Mouse (Mus musculus) inflammation-experienced regulatory T-cells, adult 6 months (primary cell): ENCODE results near the gene Ppp2r2d. TPM values are rescaled to one million over a fixed set of nuclear protein-coding genes. Genes with fewer than 3 reads are reported as not detected.

ENCODE experiments used
- ATAC-seq: one replicate; pipeline ENCODE4 v1.8.0; 2017
- polyA plus RNA-seq, 3 experiments: library from polyadenylated mRNA; unstranded; fragments of 100-300 nt; shearing (Covaris generic); gene quantifications; one replicate each; pipeline ENCODE4 v1.2.1; 2017

Ppp2r2d gene
- 10 to 100 TPM; 15.2 to 17.5 (median 16.9) TPM for polyA plus RNA-seq

DNA sequence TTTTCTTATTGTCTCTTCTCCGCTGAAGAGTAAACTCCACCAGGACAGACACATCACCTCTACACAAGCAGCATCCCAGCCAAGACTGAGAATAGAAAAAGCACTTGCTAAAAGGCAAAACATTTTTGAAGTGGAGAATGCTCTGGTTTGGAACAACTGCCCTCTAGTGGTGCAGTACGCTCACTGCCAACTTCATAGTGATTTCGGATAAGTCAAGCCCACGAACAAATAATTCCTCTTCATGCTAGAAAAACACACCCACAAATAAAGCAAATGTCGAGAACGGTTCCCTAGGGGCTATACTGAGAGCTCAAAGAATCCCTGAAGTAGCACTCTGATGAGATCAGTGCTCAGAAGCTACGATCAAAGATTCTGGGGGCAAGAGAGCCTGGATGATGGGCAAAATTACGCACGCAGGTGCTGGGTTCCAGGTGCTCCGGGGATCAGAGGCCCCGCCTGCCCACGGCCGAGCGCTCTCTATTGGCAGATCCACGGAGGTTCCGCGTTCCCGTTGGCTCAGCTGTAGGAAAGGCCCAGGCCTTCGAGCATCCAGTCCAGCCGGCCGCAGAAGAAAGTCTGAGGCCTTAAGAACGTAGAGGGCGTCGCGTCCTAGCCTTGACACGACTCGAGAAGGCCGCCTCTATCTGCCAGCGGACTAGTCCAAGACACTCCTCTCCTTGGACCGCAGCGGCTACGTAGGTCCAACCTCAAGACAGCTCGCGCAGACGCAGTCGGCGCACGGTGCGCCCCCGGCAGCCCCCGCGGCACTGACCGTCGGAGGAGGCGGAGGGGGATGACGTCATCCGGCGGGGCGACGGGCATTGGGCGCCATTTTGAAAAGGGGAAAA lies at the start of gene Ppp2r2d, which contains the start of gene Mapk1ip1:
TSS of gene Ppp2r2d (plus strand) at position 536 of the 848 bp plus-strand sequence.
TSS of gene Mapk1ip1 (minus strand) at position 730 of the 848 bp plus-strand sequence.
- ATAC-seq, result peak; percentile 78

- no peak for ATAC-seq
Observed at GRCm38 (mm10) chr7:138803386-138803785, 42.5 kb upstream of the Ppp2r2d start.

- ATAC-seq, result no peak
Observed at GRCm38 (mm10) chr7:138807146-138807545, 38.7 kb upstream of the Ppp2r2d start.

DNA sequence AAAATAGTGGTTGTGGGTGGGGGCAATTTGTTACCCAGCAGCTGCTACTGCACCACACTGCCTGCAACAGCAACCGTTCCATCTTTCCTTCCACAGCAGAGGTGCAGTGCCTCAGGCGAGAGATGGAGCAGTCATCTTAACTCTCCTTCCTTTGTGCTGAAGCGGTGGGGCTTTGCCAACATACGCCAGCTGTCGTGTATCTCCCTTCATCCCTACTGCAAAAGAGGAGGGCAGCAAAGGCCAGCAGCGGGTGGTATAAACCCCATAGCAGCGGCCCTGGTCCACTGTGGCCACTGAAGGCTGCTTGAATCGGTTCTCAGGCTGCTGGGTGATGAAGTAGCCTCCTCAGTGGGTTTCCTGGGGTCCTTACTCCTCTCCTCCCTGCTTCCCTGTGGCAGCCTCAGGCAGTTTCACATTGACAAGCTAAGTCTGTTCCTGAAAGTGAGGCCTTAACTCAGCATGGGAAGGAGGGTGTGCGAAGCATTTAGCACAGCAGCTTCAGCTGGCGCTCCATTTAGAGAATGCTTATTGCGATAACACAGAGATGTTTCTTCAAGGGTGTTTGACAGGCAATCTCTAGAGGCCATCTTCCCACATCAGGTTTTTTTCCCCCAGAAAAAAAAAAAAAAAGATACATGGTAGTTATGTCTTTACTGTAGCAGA lies 32.5 kb upstream of the Ppp2r2d start:
- ATAC-seq, result no peak

GRCm38 (mm10) chr7:138818314-138818713 lies 27.6 kb upstream of the Ppp2r2d start:
- ATAC-seq, result no peak

- ATAC-seq, result no peak
Observed at GRCm38 (mm10) chr7:138824423-138824822, 21.5 kb upstream of the Ppp2r2d start.

GRCm38 (mm10) chr7:138824995-138825756 lies 20.7 kb upstream of the Ppp2r2d start:
- ATAC-seq, result no peak

GRCm38 (mm10) chr7:138827812-138828211 lies 18.1 kb upstream of the Ppp2r2d start:
- ATAC-seq, result peak; percentile 41

DNA sequence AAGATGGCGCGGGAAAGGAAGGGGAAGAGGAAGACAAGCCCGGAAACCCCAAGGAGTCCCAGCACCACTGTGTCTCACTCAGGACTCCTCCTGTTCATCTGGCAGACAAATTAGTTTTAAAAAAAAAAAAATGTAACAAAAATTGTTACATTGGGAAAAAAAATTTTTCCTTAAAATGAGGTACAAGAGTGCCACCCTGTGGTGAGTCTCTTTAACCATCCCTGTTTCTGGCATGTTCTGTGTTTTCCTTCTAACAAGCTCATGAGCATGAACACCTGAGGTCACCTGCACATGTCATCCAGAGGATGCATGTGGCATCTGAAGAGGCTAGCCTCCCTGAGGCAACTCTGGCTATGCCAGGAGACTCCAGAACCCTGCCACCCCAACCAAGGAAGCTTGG lies 10.9 kb upstream of the Ppp2r2d start:
- no peak for ATAC-seq

DNA sequence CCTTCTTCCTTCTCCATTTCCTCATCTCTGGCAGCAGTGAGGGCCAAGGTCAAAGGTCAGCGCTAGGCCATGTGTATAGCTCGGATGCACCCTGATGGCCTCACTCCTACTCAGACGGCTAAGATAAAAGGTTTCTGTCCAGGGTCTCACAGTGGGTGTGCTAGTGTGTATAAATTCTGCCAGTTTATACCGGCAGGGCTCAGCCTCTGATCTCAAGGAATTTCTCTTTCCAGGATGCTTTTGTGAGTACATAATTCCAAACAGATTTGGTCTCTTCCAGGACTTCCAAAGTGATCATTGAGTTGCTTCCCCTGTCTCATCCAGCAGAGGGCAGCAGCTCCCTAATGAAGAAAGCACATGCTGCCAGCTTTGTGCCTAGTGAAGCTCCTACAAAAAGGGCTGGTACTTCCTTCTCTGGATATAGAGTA lies 5.3 kb upstream of the Ppp2r2d start:
- no peak for ATAC-seq

DNA sequence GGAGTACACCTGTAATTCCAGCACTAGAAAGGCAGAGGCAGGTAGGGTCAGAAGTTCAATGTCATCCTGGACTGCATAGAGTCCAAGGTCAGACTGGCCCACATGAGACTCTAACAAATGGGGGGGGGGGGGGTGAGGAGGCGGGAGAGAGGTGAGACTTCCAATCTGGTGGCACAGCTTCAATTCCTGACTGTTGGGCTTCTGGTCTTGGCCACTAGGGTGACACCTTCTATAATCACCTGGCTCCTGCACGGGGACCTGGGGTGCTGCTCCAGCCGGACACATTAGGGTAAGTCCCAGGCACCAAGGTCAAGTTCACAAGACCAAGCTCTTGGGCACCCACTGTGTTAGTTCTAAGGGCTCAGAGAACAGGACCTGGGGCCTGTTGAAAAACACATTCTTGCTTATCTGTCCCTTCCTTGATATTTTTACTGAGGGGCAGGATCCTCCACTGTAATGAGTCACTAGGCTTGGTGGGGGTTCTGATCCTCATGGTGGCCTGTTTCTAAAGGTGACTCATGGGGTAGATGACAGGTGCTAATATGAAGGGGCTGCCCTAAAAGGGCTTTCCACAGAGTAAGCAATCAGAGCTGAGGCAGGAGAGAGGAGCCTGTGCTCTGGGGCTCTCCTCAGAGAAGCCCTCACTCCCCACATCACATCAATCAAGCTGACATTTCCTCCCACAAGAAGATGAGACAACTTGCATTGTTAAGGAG lies 4.3 kb upstream of the Ppp2r2d start:
- ATAC-seq, result no peak

- ATAC-seq, result no peak
Observed at GRCm38 (mm10) chr7:138843421-138843820, 2.5 kb upstream of the Ppp2r2d start.

GRCm38 (mm10) chr7:138845111-138845510 lies 768 bp upstream of the Ppp2r2d start:
- ATAC-seq, result no peak

- ATAC-seq, result peak; percentile 6
Observed at GRCm38 (mm10) chr7:138846502-138846991, 668 bp downstream of the Ppp2r2d start.

GRCm38 (mm10) chr7:138847316-138848027 lies 1.6 kb downstream of the Ppp2r2d start:
- no peak for ATAC-seq

- ATAC-seq, result no peak
Observed at GRCm38 (mm10) chr7:138848028-138848920, 2.4 kb downstream of the Ppp2r2d start.

- no peak for ATAC-seq
Observed at GRCm38 (mm10) chr7:138850083-138850482, 4.2 kb downstream of the Ppp2r2d start.

GRCm38 (mm10) chr7:138853417-138854031 lies 7.6 kb downstream of the Ppp2r2d start:
- no peak for ATAC-seq

DNA sequence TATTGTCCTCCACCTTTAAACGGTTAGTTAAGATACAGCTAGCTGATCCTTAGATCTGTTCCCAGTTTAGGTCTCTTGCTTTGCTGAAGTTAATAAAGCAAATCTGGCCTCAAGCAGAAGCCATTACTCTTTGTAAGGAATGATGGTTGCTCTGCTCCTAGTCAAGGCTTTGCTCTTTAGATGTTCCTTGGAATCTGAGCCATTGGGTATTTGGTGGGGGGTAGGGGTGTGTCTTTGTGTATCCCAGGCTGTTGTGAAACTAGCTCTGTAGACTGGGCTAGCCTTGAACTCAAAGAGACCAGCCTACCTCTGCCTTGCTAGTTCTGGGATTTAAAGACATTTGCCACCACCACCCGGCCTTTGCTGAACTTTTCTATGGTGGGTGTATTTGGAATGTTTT lies 8.3 kb downstream of the Ppp2r2d start:
- ATAC-seq, result no peak

GRCm38 (mm10) chr7:138856670-138857069 lies 10.8 kb downstream of the Ppp2r2d start:
- no peak for ATAC-seq
